Mouse (Mus musculus): ENCODE data around the gene Ino80e.

Gene Ino80e

DNA sequence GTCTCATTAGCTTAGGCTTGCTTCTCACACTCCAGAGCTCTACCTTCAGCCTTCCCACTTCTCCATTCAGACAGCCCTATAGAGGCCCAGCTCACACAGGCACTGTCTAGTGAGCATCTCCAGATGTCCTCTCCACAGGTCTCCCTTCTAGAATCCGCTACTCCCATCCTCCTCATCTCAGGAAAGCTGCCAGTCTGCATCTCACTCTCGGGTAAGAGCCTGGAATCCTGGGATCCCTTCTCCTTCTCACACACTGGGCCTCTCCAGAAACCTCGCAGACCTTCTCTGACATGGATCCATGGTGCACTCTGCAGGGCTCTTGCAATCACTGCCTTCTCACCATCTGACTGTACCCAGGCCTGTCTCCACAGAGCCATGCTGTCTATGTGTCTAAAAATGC is 6.5 kb downstream of the Ino80e start:
- DNase-seq (ENCODE audit: low read depth) = no peak

- DNase-seq (ENCODE audit: low read depth) = no peak
Measured at GRCm38 (mm10) chr7:126853454-126853853, 8.7 kb downstream of the Ino80e start.

DNA sequence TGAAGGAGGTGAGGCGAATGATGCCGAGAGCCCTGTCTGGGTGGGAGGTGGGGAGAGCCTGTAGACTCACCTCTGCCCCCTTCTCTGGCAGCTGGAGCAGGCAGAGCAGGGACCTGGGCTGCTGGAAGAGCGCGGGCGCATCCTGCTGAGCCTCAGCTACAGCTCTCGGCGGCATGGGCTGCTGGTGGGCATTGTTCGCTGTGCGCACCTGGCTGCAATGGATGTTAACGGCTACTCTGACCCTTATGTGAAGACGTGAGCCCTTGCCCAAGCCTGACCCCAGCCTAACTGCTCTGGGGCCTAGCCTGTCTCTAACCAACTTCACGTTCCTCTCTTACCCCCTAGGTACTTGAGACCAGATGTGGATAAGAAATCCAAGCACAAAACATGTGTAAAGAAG is 11.0 kb downstream of the Ino80e start:
- no peak for DNase-seq (ENCODE audit: low read depth)

GRCm38 (mm10) chr7:126850161-126850560 is 12.0 kb downstream of the Ino80e start:
- DNase-seq (ENCODE audit: low read depth) = no peak

DNA sequence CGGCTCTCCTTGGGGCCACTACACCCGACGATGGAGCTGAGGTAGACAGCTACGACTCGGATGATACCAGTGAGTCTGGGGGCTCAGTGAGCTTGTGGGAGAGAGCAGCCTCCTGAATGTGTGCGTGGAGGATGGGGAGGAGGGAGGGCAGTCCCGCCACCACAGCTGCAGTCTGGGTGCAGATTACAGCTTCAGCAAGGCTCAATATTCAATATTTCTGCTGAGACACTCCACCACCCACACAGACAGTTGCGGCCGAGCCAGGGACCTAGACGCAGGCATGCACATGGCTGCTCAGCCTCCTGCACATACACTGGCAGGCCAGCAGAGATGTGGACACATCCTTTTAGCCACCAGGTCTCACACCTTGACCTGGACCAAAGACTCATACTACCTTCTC is 13.4 kb downstream of the Ino80e start:
- no peak for DNase-seq (ENCODE audit: low read depth)

DNA sequence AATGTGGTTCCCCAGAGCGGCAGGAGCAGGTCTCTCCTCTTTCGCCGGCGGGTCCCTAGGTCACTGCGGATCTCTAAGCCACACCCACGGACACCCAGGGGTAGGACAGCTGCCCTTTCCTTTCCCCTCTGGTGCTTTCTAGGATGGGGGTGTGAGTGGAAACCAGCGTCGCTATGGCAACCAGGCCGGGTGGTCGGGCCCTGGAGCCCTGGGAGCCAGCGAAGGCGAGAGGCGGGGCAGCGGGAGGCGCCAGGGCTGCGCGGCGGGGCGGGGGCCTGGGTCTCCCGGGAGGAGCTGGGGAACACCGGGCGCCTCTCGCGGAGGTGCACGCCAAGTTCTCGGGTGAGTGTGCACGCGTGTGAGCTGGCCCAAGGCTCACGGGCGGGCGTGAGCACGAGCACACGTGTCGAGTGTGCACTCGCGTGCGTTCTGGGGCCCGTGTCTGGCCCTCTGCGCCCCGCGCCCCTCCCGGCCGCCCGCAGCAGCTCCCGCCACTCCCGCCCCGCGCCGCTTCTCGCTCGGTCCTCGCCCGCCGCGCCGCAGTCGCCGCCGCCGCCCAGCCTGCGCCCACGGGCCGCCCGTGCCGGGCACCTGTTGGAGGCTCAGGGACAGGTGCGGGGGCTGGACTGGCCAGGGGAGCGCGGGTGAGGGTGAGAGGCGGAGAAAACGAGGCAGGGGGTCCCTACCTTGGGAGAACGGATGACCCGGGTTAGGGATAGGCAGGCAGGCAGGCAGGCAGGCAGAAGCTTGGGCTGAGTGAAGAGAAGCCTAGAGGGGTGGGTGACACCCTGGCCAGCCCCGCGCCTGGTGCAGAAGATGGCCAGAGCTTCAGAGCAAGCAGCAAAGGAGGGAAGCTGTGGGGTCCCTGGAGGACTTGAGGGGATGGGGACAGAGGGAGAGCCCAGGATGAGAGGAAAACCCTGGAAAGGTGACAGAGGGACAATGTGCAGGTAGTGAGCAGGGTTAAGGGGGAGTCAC is 14.5 kb downstream of the Ino80e start:
- DNase-seq (ENCODE audit: low read depth) = no peak

- DNase-seq (ENCODE audit: low read depth) = no peak
Measured at GRCm38 (mm10) chr7:126847116-126847420, 15.1 kb downstream of the Ino80e start, which contains the start of gene Doc2a. TSS of gene Doc2a (plus strand) at chr7:126847416.

DNA sequence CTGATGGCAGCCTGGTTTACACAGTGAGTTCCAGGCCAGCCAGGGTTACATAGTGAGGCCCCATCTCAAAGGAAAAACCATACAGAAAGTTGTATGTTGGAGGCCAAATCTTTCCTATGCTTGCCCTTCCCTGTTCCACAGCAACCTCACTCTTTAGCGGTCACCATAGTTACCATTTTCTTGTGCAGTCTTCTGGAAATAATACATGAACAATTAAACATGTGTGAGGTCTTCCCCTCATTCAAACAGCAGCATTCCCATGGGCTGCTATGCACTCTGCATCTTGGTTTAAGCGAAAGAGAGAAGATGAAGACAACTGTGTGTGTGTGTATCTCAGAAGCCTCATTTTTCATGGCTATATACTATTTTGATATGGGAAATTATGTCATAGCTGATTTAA is 16.7 kb downstream of the Ino80e start:
- no peak for DNase-seq (ENCODE audit: low read depth)

- no peak for DNase-seq (ENCODE audit: low read depth)
Measured at GRCm38 (mm10) chr7:126843276-126843675, 18.9 kb downstream of the Ino80e start.

GRCm38 (mm10) chr7:126833294-126833693 is 28.9 kb downstream of the Ino80e start:
- DNase-seq (ENCODE audit: low read depth) = no peak

GRCm38 (mm10) chr7:126832036-126832598 is 30.1 kb downstream of the Ino80e start:
- DNase-seq (ENCODE audit: low read depth) = peak; percentile 78

- DNase-seq (ENCODE audit: low read depth) = no peak
Measured at GRCm38 (mm10) chr7:126831539-126831938, 30.6 kb downstream of the Ino80e start, which contains the start of gene 4930451I11Rik. TSS of gene 4930451I11Rik (minus strand) at chr7:126831639.

DNA sequence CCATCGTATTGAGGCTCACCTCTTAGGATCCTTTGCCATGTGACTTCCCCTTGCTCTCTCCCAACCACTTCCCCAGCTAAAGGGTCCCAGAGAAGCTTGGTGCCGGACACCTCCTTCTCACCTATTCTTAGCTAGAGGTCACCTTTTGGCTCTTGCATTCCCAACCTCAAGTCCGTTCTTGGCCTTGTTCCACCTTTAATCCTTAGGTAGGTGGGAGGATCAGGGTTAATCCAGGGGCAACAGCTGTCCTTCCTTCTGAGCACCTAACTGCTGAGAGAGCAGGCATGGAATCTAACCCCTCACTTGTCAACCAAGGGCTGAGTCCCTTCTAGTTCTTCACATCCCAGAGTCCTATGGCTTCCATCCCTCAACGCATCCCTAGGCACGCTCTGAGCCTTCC is 36.2 kb downstream of the Ino80e start:
- no peak for DNase-seq (ENCODE audit: low read depth)

GRCm38 (mm10) chr7:126825403-126825802 is 36.8 kb downstream of the Ino80e start:
- peak; percentile 51 for DNase-seq (ENCODE audit: low read depth)

GRCm38 (mm10) chr7:126823940-126824339 is 38.2 kb downstream of the Ino80e start:
- no peak for DNase-seq (ENCODE audit: low read depth)

DNA sequence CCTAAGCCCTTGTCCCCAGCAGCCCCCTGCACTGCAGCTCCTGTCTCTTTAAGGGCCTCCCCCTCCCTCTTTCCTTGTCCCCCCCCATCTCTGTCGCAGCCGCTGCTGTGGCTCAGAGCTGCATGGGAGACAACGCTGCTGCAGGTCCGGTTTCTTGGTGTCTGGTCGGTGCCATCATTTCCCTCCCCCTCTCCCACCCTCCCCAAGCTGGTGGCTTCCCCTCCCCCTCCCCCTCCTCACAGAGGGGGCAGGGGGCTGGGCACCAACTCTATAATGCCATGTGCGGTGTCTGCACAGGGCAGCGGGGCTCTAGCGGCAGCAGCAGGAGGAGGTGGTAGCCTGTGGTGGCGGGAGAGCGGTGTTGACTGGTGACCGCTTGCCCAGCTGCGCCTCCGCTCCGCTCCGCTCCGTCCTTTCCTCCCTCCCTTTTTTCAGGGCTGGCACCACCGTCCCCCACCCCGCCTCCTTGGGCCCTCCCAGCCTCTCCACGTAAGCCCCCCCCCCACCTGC is 38.9 kb downstream of the Ino80e start:
- no peak for DNase-seq (ENCODE audit: low read depth)

DNA sequence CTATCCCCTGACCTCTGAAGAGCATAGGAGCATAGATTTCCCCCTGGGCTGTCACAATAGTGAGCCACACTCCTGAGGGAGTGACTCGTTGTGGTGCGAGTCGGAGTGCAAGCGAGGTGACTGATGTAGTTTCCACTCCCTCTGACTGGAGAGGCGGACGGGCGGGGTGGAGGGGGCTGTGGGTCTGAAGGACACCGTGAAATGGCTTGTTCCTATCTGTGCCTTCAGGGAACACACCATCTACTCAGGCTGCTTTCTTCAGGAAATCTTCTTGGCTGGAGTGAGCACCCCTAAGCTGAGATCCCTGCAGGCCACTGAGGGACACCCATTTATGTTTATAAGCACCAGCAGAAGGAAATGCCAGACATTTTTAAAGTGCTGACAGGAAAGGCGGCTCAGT is 39.4 kb downstream of the Ino80e start:
- no peak for DNase-seq (ENCODE audit: low read depth)

DNA sequence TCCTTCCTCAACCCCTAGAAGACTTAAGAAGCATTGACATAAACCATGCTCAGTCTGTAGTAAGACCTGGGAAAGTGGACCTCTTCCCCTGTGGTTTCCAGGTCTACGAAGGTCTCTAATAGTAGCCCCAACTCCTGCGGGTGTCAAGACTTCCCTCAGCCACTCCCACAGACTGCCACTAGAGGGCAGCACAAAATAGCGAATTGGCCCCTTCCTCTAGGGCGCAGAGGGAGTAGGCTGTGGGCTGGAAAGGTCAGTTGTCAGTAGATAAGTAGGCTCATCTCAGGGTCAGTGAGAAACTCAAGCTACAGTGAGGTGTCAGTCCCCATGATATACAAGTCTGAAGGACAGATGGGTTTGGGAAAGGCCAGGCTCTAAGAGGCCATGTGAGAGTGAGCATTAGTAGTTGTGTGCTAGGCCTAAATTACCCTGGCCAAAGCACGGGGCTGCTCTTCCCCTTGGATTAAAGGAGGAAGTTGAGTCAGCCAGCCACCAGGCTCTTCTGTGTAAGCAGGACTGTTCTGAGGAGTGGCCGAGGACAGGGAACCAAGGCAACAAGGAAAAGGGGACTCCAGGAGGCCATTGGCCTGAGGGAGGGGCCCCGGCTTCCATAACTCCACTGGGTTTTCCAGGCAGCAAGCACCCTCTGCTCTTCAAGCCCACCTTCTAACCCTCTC is 40.2 kb downstream of the Ino80e start:
- peak; percentile 86 for DNase-seq (ENCODE audit: low read depth)

DNA sequence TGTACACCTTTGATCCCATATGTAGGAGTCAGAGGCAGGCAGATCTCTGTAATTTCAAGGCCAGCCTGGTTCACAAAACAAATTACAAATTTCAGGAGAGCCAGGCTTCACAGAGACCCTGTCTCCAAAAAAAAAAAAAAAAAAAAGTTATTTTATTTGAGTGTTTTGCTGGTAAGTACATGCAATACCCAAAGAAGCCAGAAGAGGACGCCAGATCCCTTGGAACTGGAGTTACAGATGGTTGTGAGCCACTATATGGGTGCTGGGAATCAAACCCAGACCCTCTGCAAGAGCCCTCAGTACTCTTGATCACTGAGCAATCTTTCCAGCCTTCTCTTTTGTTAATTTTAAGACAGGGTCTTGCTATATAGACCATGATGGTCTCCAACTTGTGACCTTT is 43.4 kb downstream of the Ino80e start:
- DNase-seq (ENCODE audit: low read depth) = no peak

- DNase-seq (ENCODE audit: low read depth) = no peak
Measured at GRCm38 (mm10) chr7:126817595-126817994, 44.6 kb downstream of the Ino80e start.

- peak; percentile 30 for DNase-seq (ENCODE audit: low read depth)
Measured at GRCm38 (mm10) chr7:126816494-126816893, 45.7 kb downstream of the Ino80e start.

GRCm38 (mm10) chr7:126815726-126816222 is 46.4 kb downstream of the Ino80e start:
- no peak for DNase-seq (ENCODE audit: low read depth)

Data from NIH3T3 (cell line).